Mouse (Mus musculus): ENCODE results near the gene Mogat2.

Gene Mogat2

GRCm38 (mm10) chr7:99238417-99238816 lies at the start of gene Mogat2:
TSS of gene Mogat2 (minus strand) at chr7:99238619.
- no peak for DNase-seq (ENCODE audit: low spot score in 2 of 2)

- no peak for DNase-seq (ENCODE audit: low spot score in 2 of 2)
Measured at GRCm38 (mm10) chr7:99287287-99287686, 48.9 kb upstream of the Mogat2 start.

- DNase-seq (ENCODE audit: low spot score in 2 of 2), result no peak
Measured at GRCm38 (mm10) chr7:99279586-99279985, 41.2 kb upstream of the Mogat2 start.

GRCm38 (mm10) chr7:99278309-99278708 lies 39.9 kb upstream of the Mogat2 start:
- no peak for DNase-seq (ENCODE audit: low spot score in 2 of 2)

GRCm38 (mm10) chr7:99276679-99277078 lies 38.3 kb upstream of the Mogat2 start:
- DNase-seq (ENCODE audit: low spot score in 2 of 2), result no peak

GRCm38 (mm10) chr7:99275131-99275530 lies 36.7 kb upstream of the Mogat2 start:
- no peak for DNase-seq (ENCODE audit: low spot score in 2 of 2)

- DNase-seq (ENCODE audit: low spot score in 2 of 2), result no peak
Measured at GRCm38 (mm10) chr7:99271630-99272029, 33.2 kb upstream of the Mogat2 start.

GRCm38 (mm10) chr7:99268951-99269945 lies 30.8 kb upstream of the Mogat2 start:
- no peak for DNase-seq (ENCODE audit: low spot score in 2 of 2)

GRCm38 (mm10) chr7:99268506-99268900 lies 30.1 kb upstream of the Mogat2 start:
- no peak for DNase-seq (ENCODE audit: low spot score in 2 of 2)

GRCm38 (mm10) chr7:99267897-99268505 lies 29.6 kb upstream of the Mogat2 start:
- DNase-seq (ENCODE audit: low spot score in 2 of 2), result no peak

- no peak for DNase-seq (ENCODE audit: low spot score in 2 of 2)
Measured at GRCm38 (mm10) chr7:99267251-99267896, 29.0 kb upstream of the Mogat2 start, which contains the start of gene Map6. TSS of gene Map6 (plus strand) at chr7:99267447.

GRCm38 (mm10) chr7:99264597-99264996 lies 26.2 kb upstream of the Mogat2 start:
- DNase-seq (ENCODE audit: low spot score in 2 of 2), result no peak

- no peak for DNase-seq (ENCODE audit: low spot score in 2 of 2)
Measured at GRCm38 (mm10) chr7:99263509-99263908, 25.1 kb upstream of the Mogat2 start.

GRCm38 (mm10) chr7:99261900-99262299 lies 23.5 kb upstream of the Mogat2 start:
- no peak for DNase-seq (ENCODE audit: low spot score in 2 of 2)

- no peak for DNase-seq (ENCODE audit: low spot score in 2 of 2)
Measured at GRCm38 (mm10) chr7:99255006-99255405, 16.6 kb upstream of the Mogat2 start.

GRCm38 (mm10) chr7:99250386-99250785 lies 12.0 kb upstream of the Mogat2 start:
- no peak for DNase-seq (ENCODE audit: low spot score in 2 of 2)

GRCm38 (mm10) chr7:99249582-99249911 lies 11.1 kb upstream of the Mogat2 start:
- no peak for DNase-seq (ENCODE audit: low spot score in 2 of 2)

- DNase-seq (ENCODE audit: low spot score in 2 of 2), result no peak
Measured at GRCm38 (mm10) chr7:99248906-99249581, 10.6 kb upstream of the Mogat2 start.

GRCm38 (mm10) chr7:99248157-99248742 lies 9.8 kb upstream of the Mogat2 start:
- no peak for DNase-seq (ENCODE audit: low spot score in 2 of 2)

GRCm38 (mm10) chr7:99242097-99242496 lies 3.7 kb upstream of the Mogat2 start:
- DNase-seq (ENCODE audit: low spot score in 2 of 2), result no peak

- no peak for DNase-seq (ENCODE audit: low spot score in 2 of 2)
Measured at GRCm38 (mm10) chr7:99236888-99237660, 1.3 kb downstream of the Mogat2 start.
